Mouse (Mus musculus) CD4-positive, CD25-positive, alpha-beta regulatory T cell, adult 2 months (primary cell): ENCODE measurements around the gene Mknk2.

Experiments
- DNase-seq: peaks from one replicate; pipeline ENCODE4 v3.0.0-alpha.2; 2012; ENCODE audit warnings: low read depth, low spot score

Mknk2 gene

GRCm38 (mm10) chr10:80692249-80693165 is 14.6 kb upstream of the Mknk2 start:
- peak; percentile 71 for DNase-seq

DNA sequence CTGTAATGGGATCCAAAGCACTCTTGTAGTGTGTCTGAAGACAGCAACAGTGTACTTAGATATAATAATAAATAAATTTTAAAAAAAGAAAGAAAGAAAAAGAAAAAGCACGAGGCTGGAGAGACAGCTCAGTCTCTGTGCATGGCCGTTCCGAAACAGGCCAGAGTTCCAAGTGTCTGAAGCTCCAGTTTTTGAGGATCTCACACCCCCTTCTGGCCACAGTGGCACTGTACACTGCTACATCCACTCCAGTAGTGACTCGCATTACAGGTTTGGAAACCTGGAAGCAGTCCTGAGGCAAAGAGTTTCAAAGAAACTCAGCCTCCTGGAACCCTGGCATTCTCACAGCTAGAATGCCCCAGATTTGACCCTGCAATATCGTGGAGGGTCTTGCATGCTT is 9.9 kb upstream of the Mknk2 start:
- DNase-seq: peak; percentile 86

GRCm38 (mm10) chr10:80686617-80687016 is 8.7 kb upstream of the Mknk2 start:
- DNase-seq: no peak

- no peak for DNase-seq
These were observed 7.1 kb upstream of the Mknk2 start for GRCm38 (mm10) chr10:80684984-80685383.

DNA sequence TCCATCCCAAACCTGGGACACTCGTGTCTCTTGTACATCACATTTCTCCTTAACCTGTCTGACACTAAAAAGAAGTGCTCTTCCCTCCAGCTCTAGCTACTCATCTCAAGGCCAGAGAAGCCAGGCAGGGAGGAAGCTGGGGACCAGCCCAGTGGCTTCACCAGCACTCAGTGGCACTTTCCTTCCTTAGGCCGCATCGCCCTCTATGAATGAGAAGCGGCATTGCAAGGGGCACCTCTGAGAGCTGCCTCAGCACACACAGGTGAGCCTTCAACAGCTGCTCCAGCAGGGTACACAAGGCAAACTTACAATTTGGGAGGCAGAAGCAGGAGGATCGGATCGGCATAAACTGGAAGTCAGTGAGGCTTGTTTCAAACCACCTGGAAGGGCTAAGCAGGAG is 6.3 kb upstream of the Mknk2 start:
- DNase-seq: peak; percentile 89

DNA sequence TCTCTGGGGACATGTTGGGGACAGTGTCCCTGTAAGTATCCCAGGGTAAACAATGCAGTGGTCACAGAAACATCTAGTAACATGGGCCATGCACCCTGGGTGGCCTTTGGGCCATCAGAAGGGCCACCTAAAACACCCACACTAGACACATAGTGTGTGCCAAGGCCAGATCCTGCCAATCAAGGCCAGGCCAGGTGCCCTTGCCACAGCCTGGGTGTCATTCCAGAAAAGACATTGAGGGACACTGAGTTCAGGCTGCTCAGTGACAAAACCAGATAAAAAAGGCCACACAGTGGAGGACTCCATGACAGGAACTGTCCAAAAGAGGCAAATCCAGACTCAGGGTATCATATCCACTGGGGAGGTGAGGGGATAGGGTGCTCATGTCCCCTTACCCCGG is 5.7 kb upstream of the Mknk2 start:
- DNase-seq: no peak

DNA sequence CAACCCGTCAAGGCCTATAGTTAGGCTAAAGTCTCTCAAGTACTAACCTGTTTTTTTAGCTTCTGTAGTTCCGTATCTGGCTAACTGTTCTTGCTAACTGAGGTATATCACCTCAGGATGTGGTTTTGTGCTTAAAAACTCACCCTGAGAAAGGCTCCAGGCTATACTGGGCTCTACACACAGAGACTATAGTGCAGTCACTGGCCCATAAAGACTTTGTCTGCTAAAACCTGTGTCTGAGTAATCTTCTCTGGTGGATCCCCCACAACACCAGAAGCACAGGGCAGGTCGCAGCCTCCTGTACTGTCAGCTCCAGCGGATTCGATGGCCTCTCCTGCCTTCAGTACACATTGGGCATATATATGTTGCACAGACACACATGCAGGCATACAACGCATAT is 4.1 kb upstream of the Mknk2 start:
- DNase-seq: peak; percentile 75

DNA sequence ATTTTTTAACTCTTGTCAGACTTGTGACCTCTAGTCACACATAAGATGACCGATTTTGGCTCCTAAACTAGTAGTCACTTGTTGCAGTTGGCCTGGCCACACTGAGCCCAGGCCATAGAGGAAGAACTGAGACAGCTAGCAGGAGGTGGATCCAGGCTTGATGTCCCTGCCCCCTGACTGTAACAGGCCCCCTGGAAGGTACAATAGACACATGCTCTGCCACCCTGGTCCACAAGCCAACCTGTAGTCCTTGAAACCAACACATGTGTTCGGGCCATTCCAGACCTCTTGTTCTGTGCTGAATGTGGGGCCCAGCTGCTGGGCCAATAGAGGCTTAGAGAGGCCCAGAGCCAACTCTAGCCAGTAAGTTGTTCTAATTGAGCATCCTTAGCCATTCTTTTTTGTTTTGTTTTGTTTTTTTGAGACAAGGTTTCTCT is 2.4 kb upstream of the Mknk2 start:
- DNase-seq: no peak

GRCm38 (mm10) chr10:80679556-80680259 is 1.8 kb upstream of the Mknk2 start:
- no peak for DNase-seq

- DNase-seq: peak; percentile 68
These were observed 877 bp upstream of the Mknk2 start for GRCm38 (mm10) chr10:80678601-80679377.

DNA sequence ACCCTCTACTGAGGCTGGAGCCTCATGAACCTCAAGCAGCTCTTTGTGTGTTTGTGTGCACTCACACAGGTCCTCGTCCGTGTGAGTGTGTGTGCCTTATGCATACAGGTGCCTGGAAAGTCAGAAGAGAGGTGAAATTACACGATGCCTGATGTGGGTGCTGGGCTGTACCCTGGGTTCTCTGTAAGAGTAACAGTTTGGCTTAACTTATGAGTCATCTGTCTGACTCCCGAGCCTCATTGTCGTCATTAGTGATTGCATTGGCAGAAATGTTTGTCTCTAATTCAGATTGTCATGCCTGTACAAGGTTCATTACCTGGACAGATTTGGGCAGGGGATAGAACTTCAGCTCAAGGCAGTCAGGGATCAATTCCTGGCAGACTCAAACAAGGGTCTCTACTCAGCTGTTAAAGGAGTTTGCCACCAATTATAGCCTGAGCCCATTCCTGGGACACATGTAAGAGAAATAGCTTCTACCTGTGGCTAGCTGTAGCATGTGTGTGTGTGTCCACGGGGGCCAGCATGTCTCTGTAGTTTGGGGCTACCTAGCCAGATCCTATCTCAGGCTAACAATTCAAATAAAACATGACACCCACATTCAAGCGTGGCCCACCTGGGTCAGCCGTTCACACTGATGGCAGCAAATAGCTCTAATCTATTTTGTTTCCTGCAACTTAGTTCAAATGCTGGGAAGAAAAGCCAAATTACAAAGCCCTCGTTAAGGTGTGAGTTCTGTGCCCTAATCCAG is 610 bp downstream of the Mknk2 start:
- DNase-seq: peak; percentile 87

DNA sequence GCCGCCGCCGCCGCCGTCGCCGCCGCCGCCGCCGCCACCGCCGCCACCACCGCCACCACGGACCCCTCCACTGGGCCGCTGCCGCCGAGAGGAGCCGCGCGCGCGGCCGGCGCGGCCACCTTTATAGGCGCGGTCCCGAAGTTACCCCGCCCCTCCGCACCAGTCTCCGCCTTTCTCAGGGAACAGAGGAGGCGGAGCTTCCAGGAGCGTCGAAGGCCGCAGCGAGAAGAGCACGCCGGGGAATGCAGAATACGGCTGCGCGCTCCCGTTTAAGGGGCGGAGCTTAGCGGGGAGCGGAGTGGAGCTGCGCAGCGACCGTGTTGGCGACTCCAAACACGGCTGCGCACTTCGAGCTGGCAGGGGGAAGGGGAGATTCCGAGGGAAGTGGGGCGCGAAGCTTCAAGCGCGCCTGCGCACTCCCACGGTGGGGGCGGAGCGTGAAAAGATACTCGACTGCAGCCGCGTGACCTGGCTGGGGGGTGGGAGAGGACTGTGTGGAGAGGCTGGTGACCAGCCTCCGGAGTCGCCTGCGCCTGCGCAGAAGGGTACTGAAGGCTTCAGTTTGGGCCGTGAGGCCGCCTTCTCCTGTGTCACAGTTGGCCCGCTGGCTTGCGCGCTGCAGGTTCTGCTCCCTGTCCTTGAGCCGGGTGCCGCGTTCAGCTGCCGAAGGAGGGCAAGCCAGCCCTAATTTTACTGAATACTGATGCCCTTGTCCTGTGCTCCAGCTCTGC is 1.5 kb downstream of the Mknk2 start:
- DNase-seq: peak; percentile 100

GRCm38 (mm10) chr10:80675405-80676197 is 2.3 kb downstream of the Mknk2 start:
- DNase-seq: no peak

GRCm38 (mm10) chr10:80674851-80675404 is 3.0 kb downstream of the Mknk2 start:
- no peak for DNase-seq

GRCm38 (mm10) chr10:80674161-80674711 is 3.7 kb downstream of the Mknk2 start:
- no peak for DNase-seq

DNA sequence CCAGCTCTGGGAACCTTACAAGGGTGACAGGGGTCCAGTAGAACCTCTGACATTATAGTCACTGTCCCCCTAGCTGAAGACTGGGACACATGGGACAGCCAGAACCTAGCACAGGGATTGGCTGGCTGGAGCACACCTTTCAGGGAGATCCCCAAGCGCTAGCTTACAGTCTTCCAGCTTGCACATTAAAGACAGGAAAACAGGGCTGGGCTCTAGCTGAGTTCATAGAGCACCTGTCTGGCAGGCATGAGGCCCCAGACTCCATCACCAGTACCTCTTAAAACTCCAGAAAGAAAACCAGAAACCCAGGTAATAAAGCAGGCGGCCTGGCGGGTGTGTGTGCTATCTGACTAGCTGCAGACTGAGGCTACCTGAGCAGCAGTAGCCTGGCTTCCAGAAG is 4.2 kb downstream of the Mknk2 start:
- no peak for DNase-seq

DNA sequence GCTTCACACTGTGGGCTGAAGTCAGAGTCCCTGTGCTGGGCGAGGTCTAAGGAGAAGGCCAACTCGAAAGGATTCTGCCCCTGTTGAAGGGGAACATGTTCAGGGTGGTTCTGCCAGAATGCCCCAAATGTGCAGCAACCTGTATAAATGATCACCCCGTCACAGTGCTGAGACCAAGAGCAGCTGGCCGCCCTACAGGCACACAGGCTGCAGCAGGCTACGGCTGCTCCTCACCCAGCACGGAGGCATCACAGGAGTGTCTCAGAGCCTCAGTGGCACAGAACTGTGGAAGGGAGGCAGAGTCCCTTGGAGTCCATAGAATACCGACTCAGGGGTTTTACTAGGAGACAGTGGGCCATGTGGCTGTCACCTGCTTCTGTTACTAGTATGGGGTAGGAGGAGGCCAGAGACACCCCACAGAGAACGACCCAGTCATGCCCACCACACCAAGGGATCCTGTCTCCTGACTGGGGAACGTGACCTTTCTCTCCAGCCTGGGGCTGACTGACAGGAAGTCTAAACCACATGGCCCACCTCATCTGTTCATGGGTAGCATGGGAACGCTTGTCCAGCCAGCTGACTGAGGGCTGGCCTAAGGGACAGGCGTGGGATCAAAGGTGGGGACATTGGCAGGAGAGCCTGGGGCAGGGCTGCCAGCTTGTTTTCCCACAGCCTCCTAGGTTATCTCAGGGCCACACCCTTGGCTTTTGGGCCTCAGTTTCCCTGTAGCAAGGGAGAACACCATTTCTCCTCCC is 5.8 kb downstream of the Mknk2 start:
- no peak for DNase-seq

GRCm38 (mm10) chr10:80671251-80671650 is 6.7 kb downstream of the Mknk2 start:
- no peak for DNase-seq
